Mouse (Mus musculus) heart, embryonic 12.5 days (tissue): ENCODE measurements around the gene Ccnb1ip1. TPM values are rescaled to one million over a fixed set of nuclear protein-coding genes. Genes with fewer than 3 reads are reported as not detected.

Experiments
- ATAC-seq: fragments of 200-750 bp; cut with Nextera tagmentation; 2 replicates; pipeline ENCODE4 v1.8.0; 2017; ENCODE audit warnings: moderate TSS enrichment, moderate library complexity; ENCODE audit not compliant: insufficient number of reproducible peaks, low FRiP score
- H3K27ac ChIP-seq: fragments of 300-500 bp; sonication (generic); 2 replicates; pipeline ENCODE4 v1.5.1; 2016; ENCODE audit warnings: mild to moderate bottlenecking, moderate library complexity; ENCODE audit not compliant: poor library complexity, severe bottlenecking
- H3K27me3 ChIP-seq: fragments of 300-500 bp; sonication (generic); replicated peaks from 2 replicates; pipeline ENCODE4 v1.6.1; 2016; ENCODE audit warnings: mild to moderate bottlenecking, moderate library complexity
- H3K36me3 ChIP-seq: fragments of 300-500 bp; sonication (generic); 2 replicates; pipeline ENCODE4 v1.6.1; 2016; ENCODE audit warnings: mild to moderate bottlenecking, moderate library complexity
- H3K4me1 ChIP-seq: fragments of 300-500 bp; sonication (generic); replicated peaks from 2 replicates; pipeline ENCODE4 v1.6.1; 2016; ENCODE audit warnings: mild to moderate bottlenecking
- H3K4me2 ChIP-seq: fragments of 300-500 bp; sonication (generic); 2 replicates; pipeline ENCODE4 v1.6.1; 2016; ENCODE audit warnings: mild to moderate bottlenecking, moderate library complexity
- H3K4me3 ChIP-seq: fragments of 300-500 bp; sonication (generic); 2 replicates; pipeline ENCODE4 v1.5.1; 2016; ENCODE audit warnings: mild to moderate bottlenecking
- H3K9ac ChIP-seq: fragments of 300-500 bp; sonication (generic); 2 replicates; pipeline ENCODE4 v1.6.1; 2016; ENCODE audit warnings: mild to moderate bottlenecking, moderate library complexity
- H3K9me3 ChIP-seq: fragments of 300-500 bp; sonication (generic); replicated peaks from 2 replicates; pipeline ENCODE4 v1.6.1; 2016; ENCODE audit warnings: mild to moderate bottlenecking, moderate library complexity
- WGBS: fragments of 180-500 bp; shearing (Covaris S2); methylation state at CpG from one replicate; pipeline ENCODE4 v1.1.7; 2016; 5-methylcytosine and 5-hydroxymethylcytosine counted together
- polyA plus RNA-seq: library from polyadenylated mRNA; unstranded; fragments of >200 nt; fragmentation: Nextera tagmentation; extraction: Ambion mirVana; gene quantifications from 2 replicates; pipeline ENCODE4 v1.2.1, GENCODE M21; 2016

Ccnb1ip1 gene
- polyA plus RNA-seq, 1 experiment from 2014 or later = not detected

GRCm38 (mm10) chr14:50802843-50803562, 4.5 kb downstream of the Ccnb1ip1 start:
- ATAC-seq = no peak
- 57% methylated on average over 4 of the region's 4 CpGs for WGBS

GRCm38 (mm10) chr14:50802441-50802840, 5.1 kb downstream of the Ccnb1ip1 start:
- no peaks in the 10 kb centered on the region for H3K36me3 ChIP-seq
- no peak overlapping the region for H3K9ac ChIP-seq
- H3K4me3 ChIP-seq = no peak overlapping the region
- H3K4me2 ChIP-seq = no peak overlapping the region
- ATAC-seq = no peak
- no peaks in the 10 kb centered on the region for H3K9me3 ChIP-seq
- no peaks in the 10 kb centered on the region for H3K27me3 ChIP-seq
- WGBS = 83% methylated on average over 6 of the region's 6 CpGs
- no peaks in the 10 kb centered on the region for H3K4me1 ChIP-seq
- H3K27ac ChIP-seq = no peak overlapping the region

More at GRCm38 (mm10) chr14:50802843-50803562, 4.5 kb downstream of the Ccnb1ip1 start:
- Histone ChIP-seq H3K4me1 (no peaks in the 10 kb centered on the region), H3K36me3 (no peaks in the 10 kb centered on the region), H3K27me3 (no peaks in the 10 kb centered on the region), H3K4me3 (no peak overlapping the region), H3K9me3 (no peaks in the 10 kb centered on the region), H3K27ac (no peak overlapping the region), H3K4me2 (no peak overlapping the region), H3K9ac (no peak overlapping the region)

GRCm38 (mm10) chr14:50799502-50800259, 7.9 kb downstream of the Ccnb1ip1 start:
- no peak overlapping the region for H3K9ac ChIP-seq
- H3K4me3 ChIP-seq = no peak overlapping the region
- no peak for ATAC-seq
- no peak overlapping the region for H3K27ac ChIP-seq
- H3K4me1 ChIP-seq = no peaks in the 10 kb centered on the region
- H3K36me3 ChIP-seq = no peaks in the 10 kb centered on the region
- WGBS = 2% methylated on average over 3 of the region's 3 CpGs
- no peaks in the 10 kb centered on the region for H3K9me3 ChIP-seq
- no peaks in the 10 kb centered on the region for H3K27me3 ChIP-seq
- H3K4me2 ChIP-seq = no peak overlapping the region

DNA sequence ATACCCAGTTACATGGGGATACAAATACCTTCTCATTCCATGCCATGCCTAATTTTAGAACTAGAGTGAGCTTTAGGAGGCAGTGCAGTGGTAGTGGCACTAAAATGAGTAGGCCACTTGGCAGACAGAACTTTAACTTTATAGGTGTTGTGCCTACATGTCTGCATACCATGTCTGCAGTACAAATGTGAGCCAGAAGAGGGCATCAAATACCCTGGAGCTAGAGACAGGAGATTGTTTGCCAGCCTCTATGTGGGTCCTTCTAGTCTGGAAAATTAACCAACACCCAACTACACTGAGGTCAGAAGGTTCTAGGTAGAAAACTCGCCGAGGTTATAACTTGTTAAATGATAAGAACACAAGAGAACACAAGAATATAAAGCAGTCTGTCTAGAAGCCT, 9.0 kb downstream of the Ccnb1ip1 start:
- 46% methylated on average over 2 of the region's 2 CpGs for WGBS
- Histone ChIP-seq H3K27me3 (no peaks in the 10 kb centered on the region), H3K4me3 (no peak overlapping the region), H3K4me2 (no peak overlapping the region), H3K36me3 (no peaks in the 10 kb centered on the region), H3K9me3 (no peaks in the 10 kb centered on the region), H3K27ac (no peak overlapping the region), H3K4me1 (no peaks in the 10 kb centered on the region), H3K9ac (no peak overlapping the region)
- ATAC-seq = no peak

DNA sequence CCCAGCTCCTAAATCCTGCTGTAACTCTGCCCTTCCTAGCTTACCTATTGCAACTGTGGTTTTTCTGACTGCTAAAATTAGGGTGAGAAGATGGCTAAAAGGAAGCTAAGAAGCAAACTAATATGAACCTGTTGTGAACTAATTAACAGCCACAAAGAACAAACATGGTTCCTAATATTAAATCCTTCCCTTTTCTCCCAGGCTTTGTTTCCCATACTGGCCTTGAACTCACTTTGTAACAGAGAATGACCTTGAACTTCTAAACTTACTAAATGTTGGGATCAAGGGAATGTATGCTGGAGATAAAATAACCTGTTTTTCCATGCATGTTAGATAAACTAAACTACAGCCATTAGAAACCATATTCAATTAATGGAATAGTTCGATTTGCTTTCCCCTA, 11.1 kb downstream of the Ccnb1ip1 start:
- no peaks in the 10 kb centered on the region for H3K27me3 ChIP-seq
- no peak overlapping the region for H3K4me3 ChIP-seq
- no peak overlapping the region for H3K27ac ChIP-seq
- H3K9me3 ChIP-seq = no peaks in the 10 kb centered on the region
- H3K4me1 ChIP-seq = no peaks in the 10 kb centered on the region
- no peak overlapping the region for H3K4me2 ChIP-seq
- no peaks in the 10 kb centered on the region for H3K36me3 ChIP-seq
- ATAC-seq = no peak
- WGBS = 81% methylated on average over 1 of the region's 1 CpGs
- H3K9ac ChIP-seq = no peak overlapping the region

- no peaks in the 10 kb centered on the region for H3K9me3 ChIP-seq
- no peaks in the 10 kb centered on the region for H3K36me3 ChIP-seq
- no peak for ATAC-seq
- no peak overlapping the region for H3K4me2 ChIP-seq
- H3K4me3 ChIP-seq = no peak overlapping the region
- 68% methylated on average over 4 of the region's 4 CpGs for WGBS
- H3K27ac ChIP-seq = no peak overlapping the region
- no peaks in the 10 kb centered on the region for H3K27me3 ChIP-seq
- H3K4me1 ChIP-seq = no peaks in the 10 kb centered on the region
- H3K9ac ChIP-seq = no peak overlapping the region
These were observed 11.6 kb downstream of the Ccnb1ip1 start for GRCm38 (mm10) chr14:50795965-50796364.

- Histone ChIP-seq H3K36me3 (no peaks in the 10 kb centered on the region), H3K9ac (no peak overlapping the region), H3K27ac (no peak overlapping the region), H3K9me3 (no peaks in the 10 kb centered on the region), H3K4me1 (no peaks in the 10 kb centered on the region), H3K4me3 (no peak overlapping the region), H3K27me3 (no peaks in the 10 kb centered on the region), H3K4me2 (no peak overlapping the region)
- ATAC-seq = no peak
- 86% methylated on average over 24 of the region's 24 CpGs for WGBS
These were observed 12.1 kb downstream of the Ccnb1ip1 start for GRCm38 (mm10) chr14:50795261-50795935.

DNA sequence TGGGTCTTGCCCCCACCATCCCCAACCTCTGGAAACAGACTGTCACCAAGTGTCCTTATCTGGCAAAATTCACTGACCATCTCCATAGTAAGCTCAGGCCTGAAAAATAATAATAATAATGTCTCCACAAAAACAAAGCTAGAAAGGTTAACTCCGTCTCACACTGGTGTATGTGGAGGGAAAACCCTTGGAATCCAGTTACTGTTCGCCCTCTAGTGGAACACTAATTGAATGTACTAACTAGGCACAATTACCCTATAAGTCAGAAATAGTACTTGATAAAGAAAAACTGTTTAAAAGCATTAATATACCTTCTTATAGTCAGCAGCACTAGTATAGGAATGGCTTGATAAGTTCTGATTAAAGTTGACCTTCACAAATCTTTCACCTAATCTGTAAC, 19.4 kb downstream of the Ccnb1ip1 start:
- H3K9ac ChIP-seq = no peak overlapping the region
- H3K27ac ChIP-seq = no peak overlapping the region
- no peak overlapping the region for H3K4me2 ChIP-seq
- no peak overlapping the region for H3K4me3 ChIP-seq
- no peaks in the 10 kb centered on the region for H3K27me3 ChIP-seq
- no peaks in the 10 kb centered on the region for H3K36me3 ChIP-seq
- no peaks in the 10 kb centered on the region for H3K9me3 ChIP-seq
- H3K4me1 ChIP-seq = peaks cover 6% of the 10 kb centered on the region; the same call in 1 of the 2 replicates
- ATAC-seq = no peak
- 12% methylated on average over 2 of the region's 2 CpGs for WGBS

GRCm38 (mm10) chr14:50785251-50785637, 22.3 kb downstream of the Ccnb1ip1 start, which contains the start of gene Ttc5:
Gene Ttc5 (minus strand): TSS chr14:50785519.
- peaks cover 18% of the 10 kb centered on the region for H3K36me3 ChIP-seq

DNA sequence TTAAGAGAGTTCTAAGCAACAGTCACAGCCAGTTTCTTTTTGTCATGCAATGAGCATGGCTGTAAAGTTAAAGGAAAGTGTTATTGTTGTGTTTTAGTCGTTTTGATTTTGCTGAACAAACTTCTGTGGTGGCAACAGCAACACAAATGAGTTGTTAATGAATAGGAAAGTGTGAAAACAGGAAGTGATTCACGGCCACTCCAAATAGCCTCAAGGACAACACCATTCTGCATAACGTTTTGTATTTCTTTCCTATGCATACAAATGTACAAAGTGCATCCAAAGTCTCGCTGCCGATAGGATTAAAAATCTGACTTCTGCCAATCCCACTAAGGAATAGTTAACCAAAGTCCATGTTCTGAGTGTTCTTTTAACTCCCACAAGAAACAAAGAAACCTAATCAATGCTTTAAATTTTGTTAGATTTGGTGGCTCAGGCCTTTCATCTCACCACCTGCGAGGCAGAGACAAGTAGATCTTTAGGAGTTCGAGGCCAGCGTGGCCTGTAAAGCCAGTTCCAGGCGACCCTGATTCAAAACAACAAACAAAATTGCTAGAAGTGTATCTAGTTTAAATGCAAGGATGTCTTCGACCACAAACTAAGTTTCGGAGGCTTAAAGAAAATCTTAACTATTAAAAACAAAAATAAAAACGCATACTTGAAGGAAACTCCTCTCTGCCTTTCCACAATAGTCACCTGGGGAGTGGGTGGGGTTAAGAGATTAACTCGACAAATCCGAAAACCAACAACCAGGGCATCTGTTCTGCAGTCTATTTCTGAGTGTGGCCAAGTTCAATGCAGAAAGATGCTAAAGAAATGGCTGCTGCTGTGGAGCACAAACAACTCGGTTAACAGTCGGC, 22.9 kb downstream of the Ccnb1ip1 start:
- no peaks in the 10 kb centered on the region for H3K9me3 ChIP-seq
- peak; percentile 48; the same call in 1 of the 2 replicates for ATAC-seq
- H3K36me3 ChIP-seq = peaks cover 19% of the 10 kb centered on the region
- H3K4me1 ChIP-seq = peaks cover 6% of the 10 kb centered on the region; the same call in 1 of the 2 replicates
- H3K4me3 ChIP-seq = peak overlapping the region; percentile 90
- H3K4me2 ChIP-seq = peak overlapping the region; percentile 74
- H3K9ac ChIP-seq = peak overlapping the region; percentile 82
- H3K27ac ChIP-seq = peak overlapping the region; percentile 67
- H3K27me3 ChIP-seq = no peaks in the 10 kb centered on the region
- 24% methylated on average over 16 of the region's 16 CpGs for WGBS

More at GRCm38 (mm10) chr14:50785251-50785637, 22.3 kb downstream of the Ccnb1ip1 start, which contains the start of gene Ttc5:
- peak; percentile 89 for ATAC-seq
- peak within 1 kb of the TSS; percentile 67 for H3K27ac ChIP-seq
- no peaks in the 10 kb centered on the region for H3K27me3 ChIP-seq
- H3K4me2 ChIP-seq = peak within 1 kb of the TSS; percentile 74
- H3K4me3 ChIP-seq = peak within 1 kb of the TSS; percentile 90
- under 1% methylated on average over 21 of the region's 21 CpGs for WGBS
- peak within 1 kb of the TSS; percentile 82 for H3K9ac ChIP-seq
- H3K4me1 ChIP-seq = peaks cover 6% of the 10 kb centered on the region; the same call in 1 of the 2 replicates
- no peaks in the 10 kb centered on the region for H3K9me3 ChIP-seq
